Mouse (Mus musculus): ENCODE measurements at regions not wholly inside any gene's neighbourhood (a gene's known extent, or its start where the extent isn't known, plus 50 kb on each side); places are given as distances from the start of the nearest gene placed in this dataset.
A peak's percentile ranks its signal among the peaks of the same experiment; 100 is the strongest.

- no peak for DNase-seq (ENCODE audit: extremely low read depth, insufficient read length, low spot score)
These were observed 74.5 kb upstream of the 4931429L15Rik start for GRCm38 (mm10) chr9:46394239-46394638.

- DNase-seq (ENCODE audit: extremely low read depth, insufficient read length, low spot score): peak; percentile 28
These were observed 73.0 kb upstream of the 4931429L15Rik start for GRCm38 (mm10) chr9:46392641-46393321.

GRCm38 (mm10) chr9:46389741-46390140 lies 70.0 kb upstream of the 4931429L15Rik start:
- no peak for DNase-seq (ENCODE audit: extremely low read depth, insufficient read length, low spot score)

GRCm38 (mm10) chr9:46388677-46389676 lies 69.2 kb upstream of the 4931429L15Rik start:
- DNase-seq (ENCODE audit: extremely low read depth, insufficient read length, low spot score): no peak

GRCm38 (mm10) chr9:46386333-46386732 lies 66.5 kb upstream of the 4931429L15Rik start:
- DNase-seq (ENCODE audit: extremely low read depth, insufficient read length, low spot score): no peak

GRCm38 (mm10) chr9:46381342-46381741 lies 61.6 kb upstream of the 4931429L15Rik start:
- DNase-seq (ENCODE audit: extremely low read depth, insufficient read length, low spot score): no peak

GRCm38 (mm10) chr9:46379453-46379852 lies 59.7 kb upstream of the 4931429L15Rik start:
- no peak for DNase-seq (ENCODE audit: extremely low read depth, insufficient read length, low spot score)

- no peak for DNase-seq (ENCODE audit: extremely low read depth, insufficient read length, low spot score)
These were observed 58.6 kb upstream of the 4931429L15Rik start for GRCm38 (mm10) chr9:46378339-46378738.

Measured in 3134 (cell line).